Mouse (Mus musculus) MEL (cell line): ENCODE data around the gene Dnaja4. TPM values are rescaled to one million over a fixed set of nuclear protein-coding genes. Genes with fewer than 3 reads are reported as not detected.

ENCODE experiments used
- DNase-seq: peaks from one replicate; pipeline ENCODE4 v3.0.0; 2011; ENCODE audit warnings: low read depth, low spot score
- H3K27ac ChIP-seq: 2 replicates; pipeline ENCODE4 v1.5.1; 2012; ENCODE audit warnings: low read depth, mild to moderate bottlenecking, control low read depth, low read length, moderate library complexity; ENCODE audit not compliant: control insufficient read depth
- H3K27me3 ChIP-seq, 2 experiments: fragments of 150-350 bp in 1 of 2; sonication (generic) in 1 of 2; 2 replicates each; pipeline ENCODE4 v1.6.1; 2012; ENCODE audit warnings: low read length in 2 of 2, mild to moderate bottlenecking in 2 of 2, improper control_type of control experiment in 1 of 2, moderate library complexity in 1 of 2; ENCODE audit not compliant: insufficient read depth in 2 of 2, control insufficient read depth in 1 of 2
- H3K36me3 ChIP-seq, 2 experiments: 2 replicates each; pipeline ENCODE4 v1.6.1; 2012 to 2014; ENCODE audit warnings: low read length in 2 of 2, improper control_type of control experiment in 1 of 2, inconsistent platforms in 1 of 2, mild to moderate bottlenecking in 1 of 2; ENCODE audit not compliant: insufficient read depth in 2 of 2, control insufficient read depth in 1 of 2
- H3K4me1 ChIP-seq, 2 experiments: fragments of 150-350 bp in 1 of 2; sonication (generic) in 1 of 2; 2 replicates each; pipeline ENCODE4 v1.6.1; 2012; ENCODE audit warnings: low read length in 2 of 2, improper control_type of control experiment in 1 of 2, mild to moderate bottlenecking in 1 of 2; ENCODE audit not compliant: insufficient read depth in 2 of 2, control insufficient read depth in 1 of 2
- H3K4me3 ChIP-seq, 2 experiments: fragments of 150-350 bp in 1 of 2; sonication (generic) in 1 of 2; 2 replicates each; pipeline ENCODE4 v1.5.1; 2012; ENCODE audit warnings: low read depth in 2 of 2, low read length in 2 of 2, mild to moderate bottlenecking in 2 of 2, moderate library complexity in 2 of 2, control low read depth in 1 of 2, improper control_type of control experiment in 1 of 2; ENCODE audit not compliant: control insufficient read depth in 1 of 2, insufficient read depth in 1 of 2
- H3K79me2 ChIP-seq: 2 replicates; pipeline ENCODE4 v1.6.1; 2012; ENCODE audit warnings: mild to moderate bottlenecking, low read length, moderate library complexity; ENCODE audit not compliant: control insufficient read depth, poor library complexity, insufficient read depth
- H3K9ac ChIP-seq: 2 replicates; pipeline ENCODE4 v1.6.1; 2012; ENCODE audit warnings: low read depth, mild to moderate bottlenecking, control low read depth, low read length, moderate library complexity; ENCODE audit not compliant: control insufficient read depth, poor library complexity, severe bottlenecking
- H3K9me3 ChIP-seq: fragments of 150-350 bp; sonication (generic); replicated peaks from 2 replicates; pipeline ENCODE4 v1.6.1; 2012; ENCODE audit warnings: mild to moderate bottlenecking, low read length, improper control_type of control experiment, moderate library complexity; ENCODE audit not compliant: insufficient read depth
- BHLHE40 ChIP-seq: IDR thresholded peaks from 2 replicates; pipeline ENCODE4 v1.6.1; 2012; ENCODE audit warnings: low read depth, mild to moderate bottlenecking, inconsistent platforms, low read length, improper control_type of control experiment, borderline replicate concordance
- CHD2 ChIP-seq: IDR thresholded peaks from 2 replicates; pipeline ENCODE4 v1.6.1; 2011; ENCODE audit warnings: low read length, improper control_type of control experiment
- CTCF ChIP-seq, 3 experiments: IDR thresholded peaks in 2 of 3; conservative IDR thresholded peaks in 1 of 3; 2 replicates each; pipeline ENCODE4 v1.5.1; 2011 to 2012; ENCODE audit warnings: low read length in 3 of 3, low read depth in 2 of 3, mild to moderate bottlenecking in 2 of 3, improper control_type of control experiment in 1 of 3, inconsistent platforms in 1 of 3, mixed read lengths in 1 of 3, moderate library complexity in 1 of 3; ENCODE audit not compliant: control insufficient read depth in 1 of 3, insufficient read depth in 1 of 3, poor library complexity in 1 of 3, severe bottlenecking in 1 of 3
- E2F4 ChIP-seq: IDR thresholded peaks from 2 replicates; pipeline ENCODE4 v1.6.1; 2011; ENCODE audit warnings: low read depth, low read length, improper control_type of control experiment, borderline replicate concordance
- EP300 ChIP-seq, 2 experiments: IDR thresholded peaks; 2 replicates each; pipeline ENCODE4 v1.6.1; 2011; ENCODE audit warnings: improper control_type of control experiment in 2 of 2, low read length in 2 of 2, low read depth in 1 of 2, mild to moderate bottlenecking in 1 of 2
- ETS1 ChIP-seq: IDR thresholded peaks from 2 replicates; pipeline ENCODE4 v1.6.1; 2012; ENCODE audit warnings: low read depth, mild to moderate bottlenecking, inconsistent platforms, low read length, improper control_type of control experiment, moderate library complexity
- GABPA ChIP-seq: IDR thresholded peaks from 2 replicates; pipeline ENCODE4 v1.6.1; 2012; ENCODE audit warnings: low read depth, mild to moderate bottlenecking, inconsistent platforms, low read length, improper control_type of control experiment, moderate library complexity
- GATA1 ChIP-seq: IDR thresholded peaks from 2 replicates; pipeline ENCODE4 v1.6.1; 2011; ENCODE audit warnings: low read depth, low read length, improper control_type of control experiment
- HCFC1 ChIP-seq: IDR thresholded peaks from 2 replicates; pipeline ENCODE4 v1.6.1; 2012; ENCODE audit warnings: low read depth, mild to moderate bottlenecking, inconsistent platforms, low read length, improper control_type of control experiment, moderate library complexity
- MAZ ChIP-seq: IDR thresholded peaks from 2 replicates; pipeline ENCODE4 v1.6.1; 2012; ENCODE audit warnings: low read depth, mild to moderate bottlenecking, inconsistent platforms, low read length, improper control_type of control experiment
- MXI1 ChIP-seq: IDR thresholded peaks from 2 replicates; pipeline ENCODE4 v1.6.1; 2011; ENCODE audit warnings: mild to moderate bottlenecking, low read depth, low read length, improper control_type of control experiment
- POLR2A ChIP-seq, 2 experiments: IDR thresholded peaks; 2 replicates each; pipeline ENCODE4 v1.6.1; 2011 to 2012; ENCODE audit warnings: low read length in 2 of 2, mild to moderate bottlenecking in 2 of 2, control low read depth in 1 of 2, improper control_type of control experiment in 1 of 2, low read depth in 1 of 2, moderate library complexity in 1 of 2; ENCODE audit not compliant: control insufficient read depth in 1 of 2, insufficient read depth in 1 of 2, poor library complexity in 1 of 2
- RAD21 ChIP-seq: IDR thresholded peaks from 2 replicates; pipeline ENCODE4 v1.6.1; 2011; ENCODE audit warnings: mild to moderate bottlenecking, low read depth, low read length, improper control_type of control experiment
- RCOR1 ChIP-seq: IDR thresholded peaks from 2 replicates; pipeline ENCODE4 v1.6.1; 2012; ENCODE audit warnings: low read depth, mild to moderate bottlenecking, inconsistent platforms, low read length, improper control_type of control experiment
- SIN3A ChIP-seq: IDR thresholded peaks from 2 replicates; pipeline ENCODE4 v1.6.1; 2012; ENCODE audit warnings: low read length, improper control_type of control experiment, inconsistent platforms
- TAL1 ChIP-seq: IDR thresholded peaks from 2 replicates; pipeline ENCODE4 v1.6.1; 2012; ENCODE audit warnings: mild to moderate bottlenecking, inconsistent platforms, low read length, moderate library complexity, mixed read lengths
- TBP ChIP-seq: IDR thresholded peaks from 2 replicates; pipeline ENCODE4 v1.8.0; 2011; ENCODE audit warnings: low read depth, low read length, improper control_type of control experiment
- UBTF ChIP-seq: IDR thresholded peaks from 2 replicates; pipeline ENCODE4 v1.6.1; 2012; ENCODE audit warnings: low read depth, mild to moderate bottlenecking, inconsistent platforms, low read length, improper control_type of control experiment, moderate library complexity, borderline replicate concordance; ENCODE audit not compliant: insufficient read depth
- USF1 ChIP-seq: IDR thresholded peaks from 2 replicates; pipeline ENCODE4 v1.6.1; 2014; ENCODE audit warnings: low read depth, mild to moderate bottlenecking, inconsistent platforms, low read length, improper control_type of control experiment, moderate library complexity
- ZMIZ1 ChIP-seq: IDR thresholded peaks from 2 replicates; pipeline ENCODE4 v1.6.1; 2012; ENCODE audit warnings: low read depth, mild to moderate bottlenecking, inconsistent platforms, low read length, improper control_type of control experiment, moderate library complexity
- ZNF384 ChIP-seq: IDR thresholded peaks from 2 replicates; pipeline ENCODE4 v1.6.1; 2012; ENCODE audit warnings: low read depth, mild to moderate bottlenecking, inconsistent platforms, low read length, improper control_type of control experiment
- polyA plus RNA-seq, 2 experiments: library from polyadenylated mRNA; stranded (reverse) in 1 of 2; unstranded in 1 of 2; fragments of >175 nt in 1 of 2; fragments of >200 nt in 1 of 2; gene quantifications; 2 replicates each; pipeline versions ENCODE4 v1.2.1 to v1.2.4; 2012; ENCODE audit warnings: low replicate concordance in 2 of 2, low read depth in 1 of 2; ENCODE audit not compliant: insufficient read length in 2 of 2, insufficient read depth in 1 of 2, missing spikeins in 1 of 2
- total RNA-seq: library from RNA; depleted of rRNA; stranded (reverse); fragments of 300-350 nt; gene quantifications from 2 replicates; pipeline ENCODE4 v1.2.3, GENCODE M21; 2012

Dnaja4 gene
- total and polyA plus RNA-seq, 3 experiments: 10.9 to 13.0 TPM; not detected in 1

DNA sequence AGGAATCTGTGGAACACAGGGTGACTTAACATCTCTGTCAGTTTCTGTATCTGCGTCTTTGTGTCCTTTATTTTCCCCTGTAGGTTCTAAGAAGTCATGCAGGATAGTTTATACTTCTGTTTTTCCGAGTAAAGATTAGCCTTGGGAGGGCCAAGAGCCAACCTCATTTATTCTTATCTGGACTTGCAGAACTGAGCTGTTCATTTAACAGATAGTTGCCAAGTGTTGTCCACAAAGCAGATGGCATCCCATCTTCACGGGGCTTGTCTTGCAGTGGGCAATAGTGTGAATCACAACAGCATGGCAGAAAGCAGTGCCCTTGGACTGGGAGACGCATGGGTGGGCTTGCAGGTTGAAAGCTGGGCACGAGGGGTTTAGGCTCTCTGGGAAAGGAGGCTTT is 5.7 kb downstream of the Dnaja4 start (continued):
- TF ChIP-seq CHD2 (no peak), BHLHE40 (peak; percentile 71; the same call in 1 of the 2 replicates), GABPA (no peak), POLR2A (IDR thresholded peaks at IDR 0.05; ENCODE audit: control insufficient read depth in 1 of 2, insufficient read depth in 1 of 2, low read depth in 1 of 2, low read length in 2 of 2, poor library complexity in 1 of 2) (no peak), ZNF384 (no peak), E2F4 (no peak), USF1 (no peak), CTCF (IDR thresholded peaks at IDR 0.05 in 2 of 3, conservative IDR thresholded peaks at IDR 0.05 in 1 of 3; ENCODE audit: control insufficient read depth in 1 of 3, insufficient read depth in 1 of 3, low read depth in 2 of 3, low read length in 3 of 3, poor library complexity in 1 of 3, severe bottlenecking in 1 of 3) (no peak), UBTF (no peak), ZMIZ1 (no peak), TBP (0 out of 2 replicates have a peak, but pooled peaks have one; percentile 16), RAD21 (no peak), ETS1 (peak; percentile 96)

DNA sequence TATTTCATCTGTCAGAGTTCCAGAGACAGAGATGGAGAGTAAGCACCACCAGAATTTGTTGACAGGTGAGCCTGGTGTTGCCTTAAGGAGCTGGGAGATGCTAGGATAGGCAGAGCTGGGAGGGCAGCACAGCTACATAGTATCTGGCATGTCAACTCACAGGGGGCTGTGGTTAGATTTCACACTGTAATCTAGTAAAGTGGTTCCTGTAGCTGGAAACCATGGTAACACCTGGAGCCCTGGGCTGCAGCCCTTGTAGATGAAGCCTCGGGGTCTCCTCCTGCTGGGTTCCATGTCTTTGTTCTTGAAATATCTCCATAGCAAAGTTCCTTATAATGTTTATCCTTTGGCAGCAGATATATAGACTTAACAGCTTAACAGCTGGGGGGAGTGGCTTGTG is 6.9 kb downstream of the Dnaja4 start:
- H3K4me3 ChIP-seq: no peak overlapping the region
- peak overlapping the region; percentile 19; the same call in 1 of the 2 replicates for H3K27ac ChIP-seq
- DNase-seq: peak; percentile 64
- peaks cover 0 to 49% of the 10 kb centered on the region in 2 experiments; a peak in 3 of 4 replicates for H3K36me3 ChIP-seq
- H3K9me3 ChIP-seq: no peaks in the 10 kb centered on the region
- peaks cover 11% of the 10 kb centered on the region for H3K79me2 ChIP-seq
- TF ChIP-seq ZNF384 (no peak), MAZ (no peak), GATA1 (0 out of 2 replicates have a peak, but pooled peaks have one; percentile 8), HCFC1 (no peak), GABPA (no peak), SIN3A (peak; percentile 26; the same call in 1 of the 2 replicates), MXI1 (0 out of 2 replicates have a peak, but pooled peaks have one; percentile 15), RCOR1 (no peak), E2F4 (no peak), EP300 (IDR thresholded peaks at IDR 0.05; ENCODE audit: low read depth in 1 of 2, low read length in 2 of 2) (peak in 1 of 2 experiments; percentile 25; a peak in 1 of 4 replicates), ETS1 (0 out of 2 replicates have a peak, but pooled peaks have one; percentile 18), TAL1 (peak; percentile 23; the same call in 1 of the 2 replicates), BHLHE40 (no peak)
- H3K4me1 ChIP-seq: peaks cover 39 to 44% of the 10 kb centered on the region in 2 experiments
- no peak overlapping the region for H3K9ac ChIP-seq
- no peaks in the 10 kb centered on the region for H3K27me3 ChIP-seq
